ENCODE assay signal across 8 mouse cellular contexts in genomic region chr2:158770126-158770757, GRCm38 (mm10). TPM values are rescaled to one million over a fixed set of nuclear protein-coding genes. Genes with fewer than 3 reads are reported as not detected.
DNase-seq lines count a peak whose midpoint lies in the region; ATAC-seq lines count a peak whose summit lies in the region.

No protein-coding gene starts in this region.

- H3K4me1 ChIP-seq in neural tube, embryonic 11.5 days (ENCODE audit: control insufficient read depth, insufficient read depth, low read length): peaks cover 32% of the 10 kb centered on the region
- peaks cover 43% of the 10 kb centered on the region for H3K4me1 ChIP-seq in stomach, embryonic 15.5 days

- H3K9ac ChIP-seq in neural tube, embryonic 11.5 days (ENCODE audit: low read length): 0 out of 2 replicates have a peak overlapping the region, but pooled peaks have one; percentile 18
- H3K9ac ChIP-seq in stomach, embryonic 15.5 days: no peak overlapping the region; the same call in 1 of the 2 replicates

- ATAC-seq in cerebellum, adult (ENCODE audit: insufficient number of reproducible peaks, low FRiP score, low TSS enrichment): no peak
- no peak for ATAC-seq in neural tube, embryonic 11.5 days (ENCODE audit: insufficient read depth, low FRiP score, low TSS enrichment)
- no peak for ATAC-seq in stomach, embryonic 15.5 days (ENCODE audit: insufficient read depth, low FRiP score, low read depth)

- H3K4me2 ChIP-seq in neural tube, embryonic 11.5 days (ENCODE audit: low read depth): peak overlapping the region; percentile 88
- H3K4me2 ChIP-seq in stomach, embryonic 15.5 days: peak overlapping the region; percentile 97

- 58% methylated on average over 13 of the region's 13 CpGs for WGBS in neural tube, embryonic 11.5 days
- 26% methylated on average over 13 of the region's 13 CpGs for WGBS in stomach, embryonic 15.5 days

- peak overlapping the region; percentile 79 for H3K4me3 ChIP-seq in neural tube, embryonic 11.5 days (ENCODE audit: low read depth, low read length)
- peak overlapping the region; percentile 76 for H3K4me3 ChIP-seq in stomach, embryonic 15.5 days (replicated peaks)

- H3K9me3 ChIP-seq in neural tube, embryonic 11.5 days (ENCODE audit: control insufficient read depth, low read length): no peaks in the 10 kb centered on the region
- H3K9me3 ChIP-seq in stomach, embryonic 15.5 days: no peaks in the 10 kb centered on the region

- DNase-seq in cerebellum, postnatal 10 days: peak; percentile 63 to 71
- DNase-seq in neural tube, embryonic 11.5 days (ENCODE audit: low spot score): no peak
- DNase-seq in neural tube, embryonic 10.5 days (ENCODE audit: extremely low spot score, low spot score): no peak
- DNase-seq in kidney, postnatal 14 days: peak; percentile 32
- no peak for DNase-seq in embryo, embryonic 9.5 days (ENCODE audit: extremely low spot score)
- no peak for DNase-seq in cerebellum, adult 9-10 months

- H3K36me3 ChIP-seq in neural tube, embryonic 11.5 days (ENCODE audit: control insufficient read depth, insufficient read depth, low read length): no peaks in the 10 kb centered on the region; the same call in 1 of the 2 replicates
- H3K36me3 ChIP-seq in stomach, embryonic 15.5 days: 0 out of 2 replicates have a peak, but pooled peaks cover 3% of the 10 kb centered on the region

- no peaks in the 10 kb centered on the region for H3K27me3 ChIP-seq in neural tube, embryonic 11.5 days (ENCODE audit: control insufficient read depth, insufficient read depth, low read length)
- no peaks in the 10 kb centered on the region for H3K27me3 ChIP-seq in stomach, embryonic 15.5 days (replicated peaks)

- H3K27ac ChIP-seq in neural tube, embryonic 11.5 days (ENCODE audit: low read depth, low read length): no peak overlapping the region
- H3K27ac ChIP-seq in stomach, embryonic 15.5 days: peak overlapping the region; percentile 26; the same call in 1 of the 2 replicates

RNA-seq across cellular contexts. Expression of gene Fam83d, which starts 2.3 kb away (rescaled TPM):
- 41.1 and 45.2 TPM in 2 replicates for polyA plus RNA-seq in neural tube, embryonic 11.5 days (2014; fragmentation: Nextera tagmentation; extraction: Ambion mirVana)
- 45.2 and 47.0 TPM in 2 replicates for polyA plus RNA-seq in stomach, embryonic 15.5 days (2015; fragmentation: Nextera tagmentation; extraction: Ambion mirVana)

RNA-seq across cellular contexts. Expression of gene Dhx35, which starts 24.4 kb away (rescaled TPM):
- polyA plus RNA-seq in neural tube, embryonic 11.5 days (2014; fragmentation: Nextera tagmentation; extraction: Ambion mirVana): 16.5 and 17.9 TPM in 2 replicates
- 11.7 and 12.0 TPM in 2 replicates for polyA plus RNA-seq in stomach, embryonic 15.5 days (2015; fragmentation: Nextera tagmentation; extraction: Ambion mirVana)

Comparison
In these comparisons a context has a peak if more than half of its experiments do, and no peak if none do; other contexts are left out.
1. DNase-seq: peak in cerebellum, postnatal 10 days (2 of 2) and kidney, postnatal 14 days (single experiment); none in neural tube, embryonic 11.5 days (single experiment), neural tube, embryonic 10.5 days (single experiment), embryo, embryonic 9.5 days (single experiment) and cerebellum, adult 9-10 months (single experiment).